Mouse (Mus musculus) stomach, embryonic 15.5 days (tissue): ENCODE measurements around the gene Rbm7. TPM values are rescaled to one million over a fixed set of nuclear protein-coding genes. Genes with fewer than 3 reads are reported as not detected.
"Not testable (repeated sequence)": the region's sequence is repeated elsewhere in the genome, so short reads cannot be mapped to it uniquely, and the experiment has no call there.

Source experiments
- ATAC-seq: fragments of 200-750 bp; cut with Nextera tagmentation; 2 replicates; pipeline ENCODE4 v1.8.0; 2017; ENCODE audit warnings: low read depth, moderate number of reproducible peaks, moderate TSS enrichment; ENCODE audit not compliant: insufficient read depth, low FRiP score
- H3K27ac ChIP-seq: fragments of 300-500 bp; sonication (generic); 2 replicates; pipeline ENCODE4 v1.5.1; 2015; ENCODE audit warnings: mild to moderate bottlenecking, inconsistent platforms
- H3K27me3 ChIP-seq: fragments of 300-500 bp; sonication (generic); replicated peaks from 2 replicates; pipeline ENCODE4 v1.6.1; 2015; ENCODE audit warnings: inconsistent platforms
- H3K36me3 ChIP-seq: fragments of 300-500 bp; sonication (generic); 2 replicates; pipeline ENCODE4 v1.6.1; 2015; ENCODE audit warnings: inconsistent platforms
- H3K4me1 ChIP-seq: fragments of 300-500 bp; sonication (generic); 2 replicates; pipeline ENCODE4 v1.6.1; 2015; ENCODE audit warnings: inconsistent platforms
- H3K4me2 ChIP-seq: fragments of 300-500 bp; sonication (generic); 2 replicates; pipeline ENCODE4 v1.6.1; 2015; ENCODE audit warnings: mild to moderate bottlenecking, inconsistent platforms
- H3K4me3 ChIP-seq: fragments of 300-500 bp; sonication (generic); replicated peaks from 2 replicates; pipeline ENCODE4 v1.5.1; 2015; ENCODE audit warnings: inconsistent platforms
- H3K9ac ChIP-seq: fragments of 300-500 bp; sonication (generic); 2 replicates; pipeline ENCODE4 v1.6.1; 2015; ENCODE audit warnings: inconsistent platforms
- H3K9me3 ChIP-seq: fragments of 300-500 bp; sonication (generic); 2 replicates; pipeline ENCODE4 v1.6.1; 2016; ENCODE audit warnings: inconsistent platforms
- WGBS: fragments of 180-500 bp; shearing (Covaris S2); methylation state at CpG from one replicate; pipeline ENCODE4 v1.1.7; 2015; 5-methylcytosine and 5-hydroxymethylcytosine counted together
- polyA plus RNA-seq: library from polyadenylated mRNA; unstranded; fragments of >200 nt; fragmentation: Nextera tagmentation; extraction: Ambion mirVana; gene quantifications from 2 replicates; pipeline ENCODE4 v1.2.1, GENCODE M21; 2015

Gene Rbm7
- polyA plus RNA-seq, 1 experiment from 2014 or later, result 112 TPM

- H3K9ac ChIP-seq, result no peak overlapping the region
- no peak for ATAC-seq
These were observed 18.6 kb downstream of the Rbm7 start for GRCm38 (mm10) chr9:48476236-48477165.

DNA sequence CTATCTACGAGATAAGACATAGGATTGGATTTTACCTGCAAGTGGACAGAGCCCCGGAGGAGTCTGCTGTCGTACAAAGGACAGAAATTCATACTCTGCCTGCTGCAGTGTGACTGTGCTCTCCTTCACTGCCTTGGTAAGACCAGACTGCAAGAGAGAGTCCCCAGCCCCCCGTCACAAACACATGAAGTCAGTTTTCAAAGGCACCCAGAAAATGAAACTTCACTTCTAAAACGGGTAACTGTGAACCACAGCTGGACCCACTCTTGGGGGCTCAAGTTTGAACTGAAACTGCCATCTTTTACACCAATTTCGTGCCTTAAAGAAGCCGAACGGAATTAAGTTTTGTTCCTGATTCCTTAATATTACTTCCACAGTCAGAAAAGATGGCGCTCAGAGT lies 20.7 kb downstream of the Rbm7 start:
- no peaks in the 10 kb centered on the region for H3K9me3 ChIP-seq

More at GRCm38 (mm10) chr9:48476236-48477165, 18.6 kb downstream of the Rbm7 start:
- Histone ChIP-seq H3K4me2 (no peak overlapping the region), H3K27me3 (no peaks in the 10 kb centered on the region), H3K9me3 (no peaks in the 10 kb centered on the region), H3K4me3 (no peak overlapping the region), H3K4me1 (peaks cover 4% of the 10 kb centered on the region; the same call in 1 of the 2 replicates), H3K36me3 (peaks cover 9% of the 10 kb centered on the region), H3K27ac (no peak overlapping the region)
- WGBS, result 85% methylated on average over 10 of the region's 10 CpGs

DNA sequence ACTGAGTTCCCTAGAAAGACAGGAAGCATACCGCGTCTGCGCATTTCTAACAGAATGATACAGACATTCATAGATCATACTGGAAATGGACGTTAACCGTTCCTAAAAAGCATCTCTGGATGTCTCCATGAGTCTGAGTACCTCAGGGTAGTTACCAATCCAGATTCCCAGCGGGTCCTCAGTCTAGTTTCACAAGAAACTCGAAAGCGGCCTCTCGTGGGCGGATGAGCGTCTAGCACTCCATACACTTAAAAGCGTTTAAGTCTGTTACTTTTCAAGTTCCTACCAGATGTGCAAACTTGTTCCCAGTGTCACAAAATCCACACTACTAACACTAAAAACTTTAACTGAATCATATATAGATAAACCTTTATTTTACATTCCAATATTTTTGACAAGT lies 22.0 kb downstream of the Rbm7 start:
- 90% methylated on average over 12 of the region's 12 CpGs for WGBS
- H3K4me1 ChIP-seq, result no peaks in the 10 kb centered on the region
- no peaks in the 10 kb centered on the region for H3K9me3 ChIP-seq
- no peak overlapping the region for H3K4me2 ChIP-seq
- no peak overlapping the region for H3K4me3 ChIP-seq
- H3K27me3 ChIP-seq, result no peaks in the 10 kb centered on the region
- no peak overlapping the region for H3K9ac ChIP-seq
- H3K36me3 ChIP-seq, result peaks cover 9% of the 10 kb centered on the region
- ATAC-seq, result no peak
- H3K27ac ChIP-seq, result no peak overlapping the region

More for the DNA sequence above, 20.7 kb downstream of the Rbm7 start:
- H3K4me3 ChIP-seq, result no peak overlapping the region
- no peaks in the 10 kb centered on the region for H3K4me1 ChIP-seq
- H3K36me3 ChIP-seq, result peaks cover 9% of the 10 kb centered on the region
- no peak for ATAC-seq
- 93% methylated on average over 9 of the region's 9 CpGs for WGBS
- no peaks in the 10 kb centered on the region for H3K27me3 ChIP-seq
- H3K4me2 ChIP-seq, result no peak overlapping the region
- H3K27ac ChIP-seq, result no peak overlapping the region
- H3K9ac ChIP-seq, result no peak overlapping the region

DNA sequence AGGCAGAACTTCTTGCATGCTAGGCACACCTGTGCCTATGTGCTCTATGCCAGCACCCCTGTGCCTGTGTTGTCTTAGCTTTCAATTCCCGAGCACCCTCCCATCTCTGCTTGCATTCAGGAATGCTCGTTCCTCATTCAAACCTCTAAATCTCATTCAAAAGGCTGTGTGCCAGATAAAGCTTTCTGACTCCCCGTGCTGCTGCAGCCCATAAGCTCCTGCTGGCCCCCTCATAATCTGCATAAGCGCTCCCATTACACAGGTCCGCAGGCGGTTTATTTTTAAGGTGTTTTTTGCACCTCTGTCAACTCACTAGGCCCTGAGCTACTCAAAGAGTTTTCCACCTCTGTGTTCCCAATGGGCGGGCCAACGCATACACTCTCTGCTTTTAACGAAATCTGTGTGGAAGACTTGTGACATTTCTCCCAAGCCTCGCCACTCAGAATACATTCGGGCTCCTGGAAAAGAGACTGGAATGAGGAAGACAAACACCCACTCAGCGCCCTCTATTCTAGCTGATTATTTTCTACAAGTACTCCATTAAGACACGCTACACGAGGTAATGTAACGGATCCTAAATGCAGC lies 22.6 kb downstream of the Rbm7 start:
- no peak overlapping the region for H3K9ac ChIP-seq
- 85% methylated on average over 15 of the region's 15 CpGs for WGBS
- no peaks in the 10 kb centered on the region for H3K9me3 ChIP-seq
- H3K4me2 ChIP-seq, result no peak overlapping the region
- H3K27me3 ChIP-seq, result no peaks in the 10 kb centered on the region
- ATAC-seq, result no peak
- no peaks in the 10 kb centered on the region for H3K4me1 ChIP-seq
- H3K27ac ChIP-seq, result no peak overlapping the region
- no peak overlapping the region for H3K4me3 ChIP-seq
- H3K36me3 ChIP-seq, result peaks cover 11% of the 10 kb centered on the region

GRCm38 (mm10) chr9:48467471-48467870 lies 27.6 kb downstream of the Rbm7 start:
- H3K4me2 ChIP-seq, H3K27ac ChIP-seq, H3K36me3 ChIP-seq, H3K4me1 ChIP-seq, H3K9ac ChIP-seq, ATAC-seq, H3K4me3 ChIP-seq, H3K27me3 ChIP-seq, H3K9me3 ChIP-seq: not testable (repeated sequence)
- 99% methylated on average over 5 of the region's 5 CpGs for WGBS

- Histone ChIP-seq H3K4me3 (no peak overlapping the region), H3K9me3 (no peaks in the 10 kb centered on the region), H3K9ac (no peak overlapping the region), H3K27ac (no peak overlapping the region), H3K4me1 (no peaks in the 10 kb centered on the region), H3K36me3 (peaks cover 8% of the 10 kb centered on the region), H3K27me3 (no peaks in the 10 kb centered on the region), H3K4me2 (no peak overlapping the region)
- ATAC-seq, result no peak
- 56% methylated on average over 3 of the region's 3 CpGs for WGBS
These were observed 28.3 kb downstream of the Rbm7 start for GRCm38 (mm10) chr9:48466804-48467203.

GRCm38 (mm10) chr9:48465671-48466070 lies 29.4 kb downstream of the Rbm7 start:
- Histone ChIP-seq H3K4me3 (no peak overlapping the region), H3K9ac (no peak overlapping the region), H3K27me3 (no peaks in the 10 kb centered on the region), H3K36me3 (peaks cover 8% of the 10 kb centered on the region), H3K9me3 (no peaks in the 10 kb centered on the region), H3K4me2 (no peak overlapping the region), H3K27ac (no peak overlapping the region), H3K4me1 (no peaks in the 10 kb centered on the region)
- no peak for ATAC-seq
- WGBS, result 94% methylated on average over 3 of the region's 3 CpGs

DNA sequence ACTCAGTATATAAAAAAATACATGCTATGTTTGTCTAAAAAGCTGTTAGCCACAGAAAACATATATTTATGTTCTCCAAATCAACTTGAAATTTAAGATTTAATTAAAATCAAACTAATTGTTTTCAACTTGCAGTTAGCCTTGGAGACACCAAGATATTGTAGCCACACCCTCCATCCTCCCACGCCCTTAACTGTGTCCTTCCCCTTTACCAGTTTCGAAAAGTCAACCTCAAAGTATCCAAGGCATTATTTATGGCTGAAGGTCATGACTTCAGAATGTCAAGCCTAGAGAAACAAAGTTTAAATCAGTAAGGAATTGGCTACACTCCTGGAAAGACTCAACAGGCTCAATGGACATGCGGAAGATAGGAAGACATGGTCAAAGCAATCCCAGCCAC lies 33.6 kb downstream of the Rbm7 start:
- ATAC-seq, result no peak
- 81% methylated on average over 3 of the region's 3 CpGs for WGBS
- H3K9me3 ChIP-seq, result no peaks in the 10 kb centered on the region

DNA sequence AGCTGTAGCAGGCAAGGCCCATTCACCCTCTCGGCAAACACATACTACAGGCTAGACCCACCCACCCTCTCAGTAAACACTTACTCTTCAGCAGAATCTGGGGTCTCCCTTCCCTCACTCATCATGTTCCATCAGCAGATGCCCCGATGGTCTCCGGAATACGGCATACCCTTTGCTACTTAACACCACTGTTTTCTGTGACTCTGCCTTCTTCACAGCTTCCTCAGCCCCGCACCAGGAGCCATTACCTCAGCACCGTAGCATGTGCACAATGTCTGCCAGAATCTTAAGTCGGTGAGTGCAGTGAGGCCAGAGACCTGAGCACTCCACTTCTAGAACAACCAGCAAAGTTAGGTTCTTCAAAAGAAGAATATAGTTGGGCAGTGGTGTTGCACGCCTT lies 34.4 kb downstream of the Rbm7 start:
- H3K9me3 ChIP-seq, result no peaks in the 10 kb centered on the region
- H3K27ac ChIP-seq, result no peak overlapping the region
- no peaks in the 10 kb centered on the region for H3K4me1 ChIP-seq
- H3K9ac ChIP-seq, result no peak overlapping the region
- H3K36me3 ChIP-seq, result no peaks in the 10 kb centered on the region; the same call in 1 of the 2 replicates
- H3K27me3 ChIP-seq, result no peaks in the 10 kb centered on the region
- no peak for ATAC-seq
- H3K4me3 ChIP-seq, result no peak overlapping the region
- H3K4me2 ChIP-seq, result no peak overlapping the region
- WGBS, result 84% methylated on average over 8 of the region's 8 CpGs

More for the DNA sequence above, 33.6 kb downstream of the Rbm7 start:
- H3K36me3 ChIP-seq, result no peaks in the 10 kb centered on the region; the same call in 1 of the 2 replicates
- H3K9ac ChIP-seq, result no peak overlapping the region
- no peaks in the 10 kb centered on the region for H3K27me3 ChIP-seq
- no peak overlapping the region for H3K4me2 ChIP-seq
- no peak overlapping the region for H3K4me3 ChIP-seq
- H3K27ac ChIP-seq, result no peak overlapping the region
- H3K4me1 ChIP-seq, result no peaks in the 10 kb centered on the region

DNA sequence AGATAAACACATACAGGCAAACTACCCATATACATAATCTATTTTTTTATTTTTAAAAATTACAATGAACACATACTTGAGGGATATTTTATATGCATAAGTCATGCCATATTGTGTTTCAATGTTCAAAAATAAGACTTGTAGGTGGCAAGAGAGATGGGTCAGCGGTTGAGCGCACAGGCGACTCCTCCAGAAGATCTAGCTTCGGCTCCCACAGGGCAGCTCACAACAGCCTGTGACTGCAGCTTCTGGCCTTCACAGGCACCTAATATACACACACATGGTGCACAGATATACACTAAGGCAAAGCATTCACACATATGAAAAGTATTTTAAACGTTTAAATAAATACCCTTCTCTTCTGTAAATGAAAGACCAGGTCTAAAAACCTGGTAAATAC lies 35.7 kb downstream of the Rbm7 start:
- 83% methylated on average over 5 of the region's 5 CpGs for WGBS
- Histone ChIP-seq H3K4me1 (no peaks in the 10 kb centered on the region), H3K27me3 (no peaks in the 10 kb centered on the region), H3K27ac (no peak overlapping the region), H3K4me2 (no peak overlapping the region), H3K9me3 (no peaks in the 10 kb centered on the region), H3K9ac (no peak overlapping the region), H3K36me3 (no peaks in the 10 kb centered on the region), H3K4me3 (no peak overlapping the region)
- no peak for ATAC-seq

DNA sequence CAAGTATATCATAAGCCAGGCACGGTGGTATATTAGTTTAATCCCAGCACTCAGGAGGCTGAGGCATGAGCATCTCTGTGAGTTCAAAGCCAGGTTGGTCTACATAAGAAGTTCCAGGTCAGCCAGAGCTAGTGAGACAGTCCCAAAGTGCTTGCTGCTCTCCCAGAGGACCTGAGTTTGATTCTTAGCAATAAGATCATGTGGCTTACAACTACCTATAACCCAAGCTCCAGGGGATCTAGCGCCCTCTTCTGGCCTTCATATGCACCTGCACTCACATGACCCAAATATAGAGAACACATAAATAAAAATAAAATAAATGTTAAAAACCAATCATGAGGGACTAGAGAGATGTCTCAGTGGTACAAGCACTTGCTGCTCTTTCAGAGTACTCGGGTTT lies 36.2 kb downstream of the Rbm7 start:
- Histone ChIP-seq H3K36me3 (no peaks in the 10 kb centered on the region), H3K9ac (no peak overlapping the region), H3K4me3 (no peak overlapping the region), H3K27ac (no peak overlapping the region), H3K9me3 (no peaks in the 10 kb centered on the region), H3K27me3 (no peaks in the 10 kb centered on the region), H3K4me1 (no peaks in the 10 kb centered on the region), H3K4me2 (no peak overlapping the region)
- ATAC-seq, result no peak
- WGBS, result 73% methylated on average over 3 of the region's 3 CpGs

DNA sequence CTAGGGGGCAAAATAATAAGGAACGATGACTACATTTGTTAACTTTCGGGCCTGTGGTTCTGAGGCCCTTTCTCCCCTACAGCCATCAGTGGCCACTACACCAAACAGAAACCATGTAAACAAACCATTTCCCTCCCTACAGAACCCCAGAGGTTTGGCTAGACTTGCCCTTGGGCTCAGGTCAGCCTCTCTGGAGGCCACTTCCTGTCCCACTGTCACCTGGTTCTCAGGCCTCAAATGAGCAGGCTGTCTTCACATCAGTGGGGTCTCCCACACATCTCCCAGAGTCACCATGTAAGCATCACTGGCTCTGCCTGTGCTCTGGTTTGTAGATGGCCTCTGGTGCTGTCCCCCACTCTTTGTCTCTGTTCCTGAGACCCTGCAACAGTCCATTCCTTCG lies 39.1 kb downstream of the Rbm7 start:
- ATAC-seq, result no peak
- no peaks in the 10 kb centered on the region for H3K4me1 ChIP-seq
- no peak overlapping the region for H3K4me2 ChIP-seq
- H3K4me3 ChIP-seq, result no peak overlapping the region
- H3K9me3 ChIP-seq, result no peaks in the 10 kb centered on the region
- no peaks in the 10 kb centered on the region for H3K36me3 ChIP-seq
- no peak overlapping the region for H3K27ac ChIP-seq
- 89% methylated on average over 3 of the region's 3 CpGs for WGBS
- H3K9ac ChIP-seq, result no peak overlapping the region
- H3K27me3 ChIP-seq, result no peaks in the 10 kb centered on the region
